Mouse (Mus musculus): Measurements from ENCODE around the gene Klc4. TPM values are rescaled to one million over a fixed set of nuclear protein-coding genes. Genes with fewer than 3 reads are reported as not detected.
A peak's percentile ranks its signal among the peaks of the same experiment; 100 is the strongest.

Gene Klc4
- total and polyA plus RNA-seq, 2 experiments from 2014 or later, result 25.1 to 29.0 TPM

GRCm38 (mm10) chr17:46619683-46620357, 26.0 kb downstream of the Klc4 start:
- H3K4me3 ChIP-seq (ENCODE audit: low read depth, low read length), result no peak overlapping the region
- H3K27ac ChIP-seq (ENCODE audit: low read depth), result 0 out of 2 replicates have a peak overlapping the region, but pooled peaks have one; percentile 5
- TF ChIP-seq CTCF (IDR thresholded peaks at IDR 0.05; ENCODE audit: low read depth), result no peak
- TF ChIP-seq EP300 (IDR thresholded peaks at IDR 0.05; ENCODE audit: low read depth), result no peak
- no peak overlapping the region for H3K4me2 ChIP-seq (ENCODE audit: low read depth, low read length)
- H3K9me3 ChIP-seq (replicated peaks; ENCODE audit: control insufficient read depth, low read length), result no peaks in the 10 kb centered on the region
- ATAC-seq (ENCODE audit: insufficient read depth, low read depth) (no peak), DNase-seq (ENCODE audit: low spot score) (no peak)
- no peaks in the 10 kb centered on the region for H3K36me3 ChIP-seq (replicated peaks; ENCODE audit: control insufficient read depth, insufficient read depth, low read length)
- no peak overlapping the region for H3K9ac ChIP-seq (replicated peaks; ENCODE audit: low read depth, low read length)
- 45% methylated on average over 16 of the region's 16 CpGs for WGBS
- peaks cover 68% of the 10 kb centered on the region for H3K4me1 ChIP-seq (ENCODE audit: control insufficient read depth, insufficient read depth)
- H3K27me3 ChIP-seq (ENCODE audit: control insufficient read depth, insufficient read depth, low read length), result no peaks in the 10 kb centered on the region

- Histone ChIP-seq H3K27me3 (ENCODE audit: control insufficient read depth, insufficient read depth, low read length) (no peaks in the 10 kb centered on the region), H3K27ac (ENCODE audit: low read depth) (peak overlapping the region; percentile 53), H3K36me3 (replicated peaks; ENCODE audit: control insufficient read depth, insufficient read depth, low read length) (no peaks in the 10 kb centered on the region), H3K4me2 (ENCODE audit: low read depth, low read length) (peak overlapping the region; percentile 45), H3K4me1 (ENCODE audit: control insufficient read depth, insufficient read depth) (peaks cover 60% of the 10 kb centered on the region), H3K9me3 (replicated peaks; ENCODE audit: control insufficient read depth, low read length) (no peaks in the 10 kb centered on the region), H3K9ac (replicated peaks; ENCODE audit: low read depth, low read length) (peak overlapping the region; percentile 5), H3K4me3 (ENCODE audit: low read depth, low read length) (no peak overlapping the region)
- no peak; the same call in 1 of the 2 replicates for ATAC-seq (ENCODE audit: insufficient read depth, low read depth)
- WGBS, result 32% methylated on average over 27 of the region's 27 CpGs
- TF ChIP-seq CTCF (IDR thresholded peaks at IDR 0.05; ENCODE audit: low read depth) (no peak), EP300 (IDR thresholded peaks at IDR 0.05; ENCODE audit: low read depth) (no peak)
- DNase-seq (ENCODE audit: low spot score), result no peak
Measured at GRCm38 (mm10) chr17:46618769-46619682, 26.8 kb downstream of the Klc4 start.

- no peaks in the 10 kb centered on the region for H3K9me3 ChIP-seq (replicated peaks; ENCODE audit: control insufficient read depth, low read length)
- H3K4me3 ChIP-seq (ENCODE audit: low read depth, low read length), result no peak overlapping the region
- H3K36me3 ChIP-seq (replicated peaks; ENCODE audit: control insufficient read depth, insufficient read depth, low read length), result no peaks in the 10 kb centered on the region
- WGBS, result 8% methylated on average over 6 of the region's 6 CpGs
- H3K27me3 ChIP-seq (ENCODE audit: control insufficient read depth, insufficient read depth, low read length), result no peaks in the 10 kb centered on the region
- TF ChIP-seq CTCF (IDR thresholded peaks at IDR 0.05; ENCODE audit: low read depth) (no peak), EP300 (IDR thresholded peaks at IDR 0.05; ENCODE audit: low read depth) (no peak)
- peak overlapping the region; percentile 45 for H3K4me2 ChIP-seq (ENCODE audit: low read depth, low read length)
- DNase-seq (ENCODE audit: low spot score), result no peak
- H3K27ac ChIP-seq (ENCODE audit: low read depth), result peak overlapping the region; percentile 53
- H3K9ac ChIP-seq (replicated peaks; ENCODE audit: low read depth, low read length), result peak overlapping the region; percentile 5; the same call in 1 of the 2 replicates
- H3K4me1 ChIP-seq (ENCODE audit: control insufficient read depth, insufficient read depth), result peaks cover 58% of the 10 kb centered on the region
- ATAC-seq (ENCODE audit: insufficient read depth, low read depth), result no peak
Measured at GRCm38 (mm10) chr17:46618394-46618768, 27.4 kb downstream of the Klc4 start.

GRCm38 (mm10) chr17:46617799-46618198, 28.0 kb downstream of the Klc4 start:
- 55% methylated on average over 12 of the region's 12 CpGs for WGBS
- Histone ChIP-seq H3K9me3 (replicated peaks; ENCODE audit: control insufficient read depth, low read length) (no peaks in the 10 kb centered on the region), H3K4me3 (ENCODE audit: low read depth, low read length) (no peak overlapping the region), H3K27ac (ENCODE audit: low read depth) (peak overlapping the region; percentile 53), H3K4me1 (ENCODE audit: control insufficient read depth, insufficient read depth) (peaks cover 60% of the 10 kb centered on the region), H3K27me3 (ENCODE audit: control insufficient read depth, insufficient read depth, low read length) (no peaks in the 10 kb centered on the region), H3K9ac (replicated peaks; ENCODE audit: low read depth, low read length) (0 out of 2 replicates have a peak overlapping the region, but pooled peaks have one; percentile 5), H3K36me3 (replicated peaks; ENCODE audit: control insufficient read depth, insufficient read depth, low read length) (no peaks in the 10 kb centered on the region), H3K4me2 (ENCODE audit: low read depth, low read length) (peak overlapping the region; percentile 45; the same call in 1 of the 2 replicates)
- DNase-seq (ENCODE audit: low spot score), result no peak
- TF ChIP-seq CTCF (IDR thresholded peaks at IDR 0.05; ENCODE audit: low read depth) (no peak), EP300 (IDR thresholded peaks at IDR 0.05; ENCODE audit: low read depth) (no peak)
- no peak for ATAC-seq (ENCODE audit: insufficient read depth, low read depth)

- no peak overlapping the region for H3K4me2 ChIP-seq (ENCODE audit: low read depth, low read length)
Measured at GRCm38 (mm10) chr17:46613229-46613628, 32.6 kb downstream of the Klc4 start.

More at GRCm38 (mm10) chr17:46613229-46613628, 32.6 kb downstream of the Klc4 start:
- Histone ChIP-seq H3K4me1 (ENCODE audit: control insufficient read depth, insufficient read depth) (peaks cover 33% of the 10 kb centered on the region), H3K27ac (ENCODE audit: low read depth) (0 out of 2 replicates have a peak overlapping the region, but pooled peaks have one; percentile 4), H3K4me3 (ENCODE audit: low read depth, low read length) (no peak overlapping the region), H3K36me3 (replicated peaks; ENCODE audit: control insufficient read depth, insufficient read depth, low read length) (no peaks in the 10 kb centered on the region), H3K27me3 (ENCODE audit: control insufficient read depth, insufficient read depth, low read length) (no peaks in the 10 kb centered on the region), H3K9ac (replicated peaks; ENCODE audit: low read depth, low read length) (no peak overlapping the region), H3K9me3 (replicated peaks; ENCODE audit: control insufficient read depth, low read length) (no peaks in the 10 kb centered on the region)
- ATAC-seq (ENCODE audit: insufficient read depth, low read depth) (no peak), DNase-seq (ENCODE audit: low spot score) (no peak)
- 61% methylated on average over 3 of the region's 3 CpGs for WGBS
- TF ChIP-seq CTCF (IDR thresholded peaks at IDR 0.05; ENCODE audit: low read depth) (no peak), EP300 (IDR thresholded peaks at IDR 0.05; ENCODE audit: low read depth) (no peak)
